Mouse (Mus musculus): ENCODE measurements around the gene Cwc27.

The Cwc27 gene

GRCm38 (mm10) chr13:104645778-104646425 lies 171.0 kb downstream of the Cwc27 start:
- DNase-seq (ENCODE audit: low read depth, low spot score): no peak

- no peak for DNase-seq (ENCODE audit: low read depth, low spot score)
These were observed 172.8 kb downstream of the Cwc27 start for GRCm38 (mm10) chr13:104644185-104644584.

GRCm38 (mm10) chr13:104640694-104641454 lies 176.1 kb downstream of the Cwc27 start:
- no peak for DNase-seq (ENCODE audit: low read depth, low spot score)

GRCm38 (mm10) chr13:104638988-104639387 lies 178.0 kb downstream of the Cwc27 start:
- DNase-seq (ENCODE audit: low read depth, low spot score): no peak

GRCm38 (mm10) chr13:104635965-104636462 lies 180.9 kb downstream of the Cwc27 start:
- DNase-seq (ENCODE audit: low read depth, low spot score): no peak

GRCm38 (mm10) chr13:104634708-104635107 lies 182.2 kb downstream of the Cwc27 start:
- no peak for DNase-seq (ENCODE audit: low read depth, low spot score)

GRCm38 (mm10) chr13:104632427-104633167 lies 184.3 kb downstream of the Cwc27 start:
- DNase-seq (ENCODE audit: low read depth, low spot score): no peak

GRCm38 (mm10) chr13:104631621-104632205 lies 185.2 kb downstream of the Cwc27 start:
- DNase-seq (ENCODE audit: low read depth, low spot score): no peak

- DNase-seq (ENCODE audit: low read depth, low spot score): no peak
These were observed 186.1 kb downstream of the Cwc27 start for GRCm38 (mm10) chr13:104630808-104631207.

GRCm38 (mm10) chr13:104629621-104630020 lies 187.3 kb downstream of the Cwc27 start:
- DNase-seq (ENCODE audit: low read depth, low spot score): no peak

- DNase-seq (ENCODE audit: low read depth, low spot score): no peak
These were observed 188.9 kb downstream of the Cwc27 start for GRCm38 (mm10) chr13:104628019-104628418.

GRCm38 (mm10) chr13:104627169-104627909 lies 189.6 kb downstream of the Cwc27 start:
- no peak for DNase-seq (ENCODE audit: low read depth, low spot score)

- no peak for DNase-seq (ENCODE audit: low read depth, low spot score)
These were observed 193.6 kb downstream of the Cwc27 start for GRCm38 (mm10) chr13:104623130-104623891.

GRCm38 (mm10) chr13:104622102-104622743 lies 194.7 kb downstream of the Cwc27 start:
- DNase-seq (ENCODE audit: low read depth, low spot score): no peak

- no peak for DNase-seq (ENCODE audit: low read depth, low spot score)
These were observed 196.5 kb downstream of the Cwc27 start for GRCm38 (mm10) chr13:104620423-104620822.

GRCm38 (mm10) chr13:104619503-104620288 lies 197.2 kb downstream of the Cwc27 start:
- DNase-seq (ENCODE audit: low read depth, low spot score): no peak

- no peak for DNase-seq (ENCODE audit: low read depth, low spot score)
These were observed 199.7 kb downstream of the Cwc27 start for GRCm38 (mm10) chr13:104617201-104617600.

GRCm38 (mm10) chr13:104615999-104616810 lies 200.7 kb downstream of the Cwc27 start:
- no peak for DNase-seq (ENCODE audit: low read depth, low spot score)
